Mouse (Mus musculus): ENCODE data around the gene Prkcg.

GRCm38 (mm10) chr7:3310233-3310632 is 21.3 kb downstream of the Prkcg start:
- TF ChIP-seq CTCF (IDR thresholded peaks at IDR 0.05; ENCODE audit: low read depth, low read length) (no peak), POLR2A (IDR thresholded peaks at IDR 0.05; ENCODE audit: insufficient read depth, low read length) (no peak), EP300 (IDR thresholded peaks at IDR 0.05; ENCODE audit: insufficient read depth, low read depth, low read length) (no peak)

Measured in ES-Bruce4 (cell line).